Mouse (Mus musculus) kidney, adult 2 months (tissue): Measurements from ENCODE around the gene Cpt1a.

ENCODE experiments used
- CTCF ChIP-seq: fragments of 200-500 bp; conservative IDR thresholded peaks from 2 replicates; pipeline ENCODE4 v1.5.1; 2011; ENCODE audit warnings: low read depth, mild to moderate bottlenecking, control low read depth, low read length, moderate library complexity, mixed read lengths; ENCODE audit not compliant: insufficient read depth, insufficient read length
- POLR2A ChIP-seq: fragments of 200-500 bp; IDR thresholded peaks from one replicate; pipeline ENCODE4 v1.6.1; 2011; ENCODE audit warnings: low read depth, low read length, control low read depth

DNA sequence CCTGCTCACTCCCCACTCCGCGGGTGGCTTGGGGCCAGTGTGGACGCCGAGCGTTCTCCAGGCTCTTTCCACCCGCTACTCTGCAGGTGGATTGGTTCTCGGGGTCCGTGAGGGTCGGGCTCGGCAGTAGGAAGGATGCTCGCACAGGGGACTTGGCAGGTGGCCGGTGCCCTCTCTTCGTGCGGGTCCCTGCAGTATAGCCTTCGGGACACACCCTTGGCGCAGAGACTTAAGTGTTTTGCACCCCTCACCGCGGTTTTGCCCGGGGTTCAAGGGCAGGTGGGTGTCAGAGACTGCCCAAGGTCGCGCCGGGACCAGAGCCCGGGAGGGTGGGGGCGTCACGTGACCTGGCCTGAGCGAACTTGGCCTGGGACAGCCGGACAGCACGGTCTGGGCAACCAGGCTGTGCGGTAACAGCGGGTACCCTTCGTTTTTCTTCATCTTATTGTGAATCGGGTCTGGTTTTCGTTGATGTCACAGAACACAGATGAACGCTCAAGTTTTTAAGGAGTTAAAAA lies 1.7 kb downstream of the Cpt1a start:
- TF ChIP-seq CTCF (no peak), POLR2A (no peak)
